11 mouse cellular contexts compared by ENCODE assay signal in the genomic region with DNA sequence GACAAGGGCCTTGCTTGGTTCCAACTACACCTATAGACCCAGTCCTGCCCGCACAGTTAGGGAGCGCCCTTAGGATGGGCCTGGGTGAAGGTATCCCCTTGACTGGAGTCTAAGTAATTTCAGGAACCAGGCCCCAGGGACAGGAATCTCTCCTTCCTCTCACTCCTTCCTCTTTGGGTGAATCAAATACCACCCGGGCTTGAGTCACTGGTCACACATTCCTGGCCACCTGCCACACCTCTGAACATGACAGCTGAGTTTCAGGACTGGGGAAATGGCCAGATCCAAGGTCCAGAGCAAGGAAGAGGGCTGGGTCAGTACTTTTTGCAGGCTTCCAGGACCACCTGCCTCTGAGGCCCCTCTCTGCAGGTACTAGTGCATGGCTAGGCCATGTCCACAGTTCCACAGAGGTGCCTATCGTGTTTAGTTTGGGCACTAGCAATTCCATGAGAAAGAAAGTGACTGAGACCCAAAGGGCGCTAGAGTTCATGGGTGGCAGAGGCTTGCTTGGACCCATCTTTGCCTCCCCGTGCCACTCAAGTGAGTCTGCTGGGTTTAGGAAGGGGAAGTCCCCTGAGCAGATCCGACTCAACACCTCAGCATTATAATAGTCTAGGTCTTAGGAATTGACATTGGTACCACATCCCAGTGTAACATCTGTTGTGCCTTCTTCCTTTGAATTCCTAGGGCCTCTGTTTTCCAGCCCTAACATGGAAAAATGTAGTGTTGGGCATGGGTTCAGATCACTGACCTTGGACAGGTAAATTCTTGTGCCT. TPM values are rescaled to one million over a fixed set of nuclear protein-coding genes. Genes with fewer than 3 reads are reported as not detected.
A peak's percentile ranks its signal among the peaks of the same experiment; 100 is the strongest.
DNase-seq lines count a peak whose midpoint lies in the region; ATAC-seq and TF ChIP-seq lines count a peak whose summit lies in the region.
"Had no signal": no experiment of that assay in that cellular context is flagged by ENCODE, and none has a peak within 500 bp of the region (broad histone marks: within the 10 kb centered on the region; RNA-seq: fewer than 3 reads in every experiment).

No protein-coding gene starts in this region.

- no peak overlapping the region for H3K4me3 ChIP-seq in limb, embryonic 15.5 days
- no peak overlapping the region for H3K4me3 ChIP-seq in limb, embryonic 10.5 days
- H3K4me3 ChIP-seq in myocyte = no peak overlapping the region
- no peak overlapping the region for H3K4me3 ChIP-seq in neural tube, embryonic 15.5 days (replicated peaks)
- H3K4me3 ChIP-seq: limb, embryonic 13.5 days; midbrain, embryonic 10.5 days had no signal

- H3K36me3 ChIP-seq in limb, embryonic 15.5 days = peaks cover 4% of the 10 kb centered on the region; the same call in 1 of the 2 replicates
- H3K36me3 ChIP-seq in limb, embryonic 10.5 days = peaks cover 68% of the 10 kb centered on the region
- H3K36me3 ChIP-seq in myocyte (ENCODE audit: control insufficient read depth, insufficient read depth) = no peaks in the 10 kb centered on the region
- no peaks in the 10 kb centered on the region for H3K36me3 ChIP-seq in neural tube, embryonic 15.5 days

- H3K27ac ChIP-seq in limb, embryonic 15.5 days = peak overlapping the region; percentile 90
- H3K27ac ChIP-seq in limb, embryonic 10.5 days = no peak overlapping the region
- no peak overlapping the region for H3K27ac ChIP-seq in neural tube, embryonic 15.5 days (replicated peaks)

- 86% methylated on average over 7 of the region's 7 CpGs for WGBS in limb, embryonic 15.5 days
- WGBS in limb, embryonic 10.5 days = 89% methylated on average over 7 of the region's 7 CpGs
- WGBS in neural tube, embryonic 15.5 days = 95% methylated on average over 7 of the region's 7 CpGs

- no peak overlapping the region for H3ac ChIP-seq in myocyte (ENCODE audit: control insufficient read depth, insufficient read length)

- ATAC-seq in limb, embryonic 15.5 days (ENCODE audit: insufficient number of reproducible peaks, low FRiP score, low TSS enrichment, low read depth) = no peak
- no peak for ATAC-seq in neural tube, embryonic 15.5 days (ENCODE audit: low FRiP score)

- no peaks in the 10 kb centered on the region for H3K79me2 ChIP-seq in myocyte (ENCODE audit: control insufficient read depth, insufficient read depth)

- intact Hi-C loops in heart, postnatal 10 days (cut with DNase I) = no loop called here

- H3K27me3 ChIP-seq in limb, embryonic 15.5 days = no peaks in the 10 kb centered on the region
- H3K27me3 ChIP-seq in limb, embryonic 10.5 days (ENCODE audit: low read depth, poor library complexity, severe bottlenecking) = no peaks in the 10 kb centered on the region
- no peaks in the 10 kb centered on the region for H3K27me3 ChIP-seq in myocyte (ENCODE audit: control insufficient read depth, insufficient read depth, insufficient read length)
- H3K27me3 ChIP-seq in neural tube, embryonic 15.5 days (replicated peaks) = no peaks in the 10 kb centered on the region
- H3K27me3 ChIP-seq: limb, embryonic 13.5 days had no signal

- no peak overlapping the region for H3K4me2 ChIP-seq in limb, embryonic 15.5 days
- peak overlapping the region; percentile 13 for H3K4me2 ChIP-seq in myocyte (ENCODE audit: low read depth)
- H3K4me2 ChIP-seq in neural tube, embryonic 15.5 days = no peak overlapping the region
- H3K4me2 ChIP-seq: limb, embryonic 13.5 days had no signal

- H3K9ac ChIP-seq in limb, embryonic 15.5 days = no peak overlapping the region
- H3K9ac ChIP-seq in neural tube, embryonic 15.5 days (replicated peaks) = no peak overlapping the region
- H3K9ac ChIP-seq: limb, embryonic 13.5 days had no signal

- H3K9me3 ChIP-seq in limb, embryonic 15.5 days = no peaks in the 10 kb centered on the region
- no peaks in the 10 kb centered on the region for H3K9me3 ChIP-seq in limb, embryonic 10.5 days (replicated peaks)
- no peaks in the 10 kb centered on the region for H3K9me3 ChIP-seq in neural tube, embryonic 15.5 days (replicated peaks)
- H3K9me3 ChIP-seq: limb, embryonic 13.5 days; midbrain, embryonic 10.5 days had no signal

- TF ChIP-seq POLR2A in myocyte (IDR thresholded peaks at IDR 0.05; ENCODE audit: insufficient read length, low read depth) = no peak

- peaks cover 50% of the 10 kb centered on the region for H3K4me1 ChIP-seq in limb, embryonic 15.5 days
- H3K4me1 ChIP-seq in limb, embryonic 10.5 days = peaks cover 19% of the 10 kb centered on the region
- peaks cover 11% of the 10 kb centered on the region for H3K4me1 ChIP-seq in neural tube, embryonic 15.5 days

- no peak for DNase-seq in limb, embryonic 10.5 days (ENCODE audit: low spot score)
- DNase-seq in adrenal gland, postnatal 10 days = peak; percentile 72
- DNase-seq in heart, postnatal 10 days = peak; percentile 64 to 76
- no peak for DNase-seq in spleen, postnatal 14 days (ENCODE audit: low spot score in 2 of 2)
- no peak for DNase-seq in right cerebral cortex, adult 18-20 months
- DNase-seq: thymus, postnatal 36 days had no signal

TF ChIP-seq in myocyte, 11 proteins besides CTCF, POLR2A, EP300 and RAD21:
- TF ChIP-seq MAX (IDR thresholded peaks at IDR 0.05; ENCODE audit: low read depth) (no peak), MYOD1 (IDR thresholded peaks at IDR 0.05; ENCODE audit: control insufficient read depth in 1 of 3, insufficient read length in 2 of 3, low read depth in 2 of 3) (peak in 2 of 3 experiments; percentile 66 to 78), MYOG (IDR thresholded peaks at IDR 0.05; ENCODE audit: control insufficient read depth in 1 of 3, insufficient read depth in 1 of 3, insufficient read length in 2 of 3, low read depth in 2 of 3) (peak in 2 of 3 experiments; percentile 8 to 83), POLR2AphosphoS2 (IDR thresholded peaks at IDR 0.05; ENCODE audit: insufficient read length, low read depth) (no peak)

RNA-seq across cellular contexts. Expression of a gene that starts 13.0 kb away (rescaled TPM):
- polyA plus RNA-seq in limb, embryonic 15.5 days (2015; fragmentation: Nextera tagmentation; extraction: Ambion mirVana) = 14.7 and 17.3 TPM in 2 replicates
- polyA plus RNA-seq in limb, embryonic 10.5 days (2016; fragmentation: Nextera tagmentation; extraction: Ambion mirVana) = 12.0 and 14.0 TPM in 2 replicates
- 10 to 100 TPM; 24.6 to 26.8 TPM for total RNA-seq in adrenal gland, postnatal 10 days (2021)
- total RNA-seq in heart, postnatal 10 days (2021) = 10 to 100 TPM in 1 of 2 experiments, 1 to 10 TPM in 1; 9.7 to 13.0 TPM
- 1.7 TPM for polyA plus RNA-seq in myocyte (2012; fragmentation: generic; extraction: Trizol)
- 6.7 and 7.0 TPM in 2 replicates for polyA plus RNA-seq in neural tube, embryonic 15.5 days (2015; fragmentation: Nextera tagmentation; extraction: Ambion mirVana)

RNA-seq across cellular contexts. Expression of a gene that starts 22.5 kb away (rescaled TPM):
- polyA plus RNA-seq in limb, embryonic 15.5 days (2015; fragmentation: Nextera tagmentation; extraction: Ambion mirVana) = 114 and 117 TPM in 2 replicates
- 104 and 109 TPM in 2 replicates for polyA plus RNA-seq in limb, embryonic 10.5 days (2016; fragmentation: Nextera tagmentation; extraction: Ambion mirVana)
- 10 to 100 TPM; 44.4 to 49.9 TPM for total RNA-seq in adrenal gland, postnatal 10 days (2021)
- total RNA-seq in heart, postnatal 10 days (2021) = 10 to 100 TPM; 31.2 to 32.6 TPM
- polyA plus RNA-seq in myocyte (2012; fragmentation: generic; extraction: Trizol) = 47.5 TPM
- polyA plus RNA-seq in neural tube, embryonic 15.5 days (2015; fragmentation: Nextera tagmentation; extraction: Ambion mirVana) = 141 and 147 TPM in 2 replicates

RNA-seq across cellular contexts. Expression of a gene that starts 26.4 kb away (rescaled TPM):
- polyA plus RNA-seq in limb, embryonic 15.5 days (2015; fragmentation: Nextera tagmentation; extraction: Ambion mirVana) = 0.12 and 0.82 TPM in 2 replicates
- 1.0 and 2.7 TPM in 2 replicates for polyA plus RNA-seq in limb, embryonic 10.5 days (2016; fragmentation: Nextera tagmentation; extraction: Ambion mirVana)
- not detected for total RNA-seq in adrenal gland, postnatal 10 days (2021)
- not detected for total RNA-seq in heart, postnatal 10 days (2021)
- 0.10 TPM for polyA plus RNA-seq in myocyte (2012; fragmentation: generic; extraction: Trizol)
- polyA plus RNA-seq in neural tube, embryonic 15.5 days (2015; fragmentation: Nextera tagmentation; extraction: Ambion mirVana) = 16.3 and 17.8 TPM in 2 replicates

RNA-seq across cellular contexts. Expression of a gene that starts 27.3 kb away (rescaled TPM):
- not detected in 2 replicates for polyA plus RNA-seq in limb, embryonic 15.5 days (2015; fragmentation: Nextera tagmentation; extraction: Ambion mirVana)
- polyA plus RNA-seq in limb, embryonic 10.5 days (2016; fragmentation: Nextera tagmentation; extraction: Ambion mirVana) = 0.24 TPM in 1 of 2 replicates, not detected in the other
- not detected for total RNA-seq in adrenal gland, postnatal 10 days (2021)
- total RNA-seq in heart, postnatal 10 days (2021) = not detected
- polyA plus RNA-seq in myocyte (2012; fragmentation: generic; extraction: Trizol) = 0.04 TPM
- polyA plus RNA-seq in neural tube, embryonic 15.5 days (2015; fragmentation: Nextera tagmentation; extraction: Ambion mirVana) = 0.59 and 0.99 TPM in 2 replicates

RNA-seq across cellular contexts. Expression of a gene that starts 38.7 kb away (rescaled TPM):
- 33.8 and 44.2 TPM in 2 replicates for polyA plus RNA-seq in limb, embryonic 15.5 days (2015; fragmentation: Nextera tagmentation; extraction: Ambion mirVana)
- polyA plus RNA-seq in limb, embryonic 10.5 days (2016; fragmentation: Nextera tagmentation; extraction: Ambion mirVana) = 26.0 and 26.1 TPM in 2 replicates
- 10 to 100 TPM; 14.3 to 14.7 TPM for total RNA-seq in adrenal gland, postnatal 10 days (2021)
- 10 to 100 TPM; 29.3 to 31.8 TPM for total RNA-seq in heart, postnatal 10 days (2021)
- polyA plus RNA-seq in myocyte (2012; fragmentation: generic; extraction: Trizol) = 75.4 TPM
- 43.9 and 44.6 TPM in 2 replicates for polyA plus RNA-seq in neural tube, embryonic 15.5 days (2015; fragmentation: Nextera tagmentation; extraction: Ambion mirVana)

Comparison
In these comparisons a context has a peak if more than half of its experiments do, and no peak if none do; other contexts are left out.
1. DNase-seq: peak in adrenal gland, postnatal 10 days (single experiment) and heart, postnatal 10 days (2 of 2); none in limb, embryonic 10.5 days (single experiment), spleen, postnatal 14 days (0 of 2) and right cerebral cortex, adult 18-20 months (single experiment).